In the genomic region with DNA sequence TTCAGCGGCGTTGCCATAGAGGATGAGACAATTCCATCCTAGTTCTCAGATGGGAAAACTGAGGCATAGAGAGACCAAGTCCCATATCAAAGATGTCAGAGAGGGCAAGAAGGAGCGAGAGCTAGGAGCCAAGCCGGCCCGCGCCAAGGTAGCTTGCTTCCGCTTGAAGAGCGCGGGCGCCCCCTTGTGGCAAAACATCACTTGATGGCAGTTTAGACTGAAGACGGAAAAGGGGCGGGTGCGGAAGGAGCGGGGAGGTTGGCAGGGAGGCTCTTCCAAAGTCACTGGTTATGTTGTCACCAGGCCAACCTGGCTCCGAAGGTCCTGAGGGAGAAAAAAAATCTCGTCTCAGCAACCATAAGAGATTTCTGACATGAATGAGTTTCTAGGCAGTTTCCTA, we compare ENCODE assay signal across 7 mouse cellular contexts. TPM values are rescaled to one million over a fixed set of nuclear protein-coding genes. Genes with fewer than 3 reads are reported as not detected.
DNase-seq lines count a peak whose midpoint lies in the region; ATAC-seq lines count a peak whose summit lies in the region.

No protein-coding gene starts in this region.

- peak; percentile 95 for ATAC-seq in activated CD4-positive, CD25-positive, alpha-beta regulatory T cell, adult 4 months
- ATAC-seq in midbrain, embryonic 13.5 days: 0 out of 2 replicates have a peak, but pooled peaks have one; percentile 30

- no peaks in the 10 kb centered on the region for H3K36me3 ChIP-seq in midbrain, embryonic 13.5 days

- peak; percentile 57 for DNase-seq in cerebellum, adult 9-11 months
- peak; percentile 37 to 80 for DNase-seq in frontal cortex, postnatal 14 days (ENCODE audit: low spot score in 2 of 2)
- DNase-seq in hindlimb bud, embryonic 11.5 days (ENCODE audit: extremely low spot score, low read depth, low spot score): peak; percentile 54
- DNase-seq in left cerebral cortex, postnatal 10 days (ENCODE audit: extremely low spot score in 1 of 2, low spot score in 2 of 2): peak; percentile 64 to 92
- DNase-seq in spleen, adult 18-20 months: peak; percentile 57 to 87

- H3K9me3 ChIP-seq in midbrain, embryonic 13.5 days: no peaks in the 10 kb centered on the region

- no peak overlapping the region for H3K9ac ChIP-seq in midbrain, embryonic 13.5 days (replicated peaks)

- intact Hi-C loops in left cerebral cortex, postnatal 10 days (cut with DNase I): loop anchor here (1.0 to 5.0 kb wide), 2 partner anchors 231 to 310 kb away; no protein-coding TSS in a partner anchor

- H3K4me2 ChIP-seq in midbrain, embryonic 13.5 days (replicated peaks): no peak overlapping the region

- no peak overlapping the region for H3K27ac ChIP-seq in midbrain, embryonic 13.5 days

- WGBS in midbrain, embryonic 13.5 days: 2% methylated on average over 16 of the region's 16 CpGs

- peaks cover 39% of the 10 kb centered on the region for H3K27me3 ChIP-seq in midbrain, embryonic 13.5 days

- H3K4me1 ChIP-seq in midbrain, embryonic 13.5 days (replicated peaks): no peaks in the 10 kb centered on the region

- H3K4me3 ChIP-seq in midbrain, embryonic 13.5 days (replicated peaks): no peak overlapping the region

RNA-seq across cellular contexts. Expression of gene Rbm19, which starts 27.7 kb away (rescaled TPM):
- 10 to 100 TPM; 11.2 to 12.2 TPM for polyA plus RNA-seq in activated CD4-positive, CD25-positive, alpha-beta regulatory T cell, adult 4 months (2017; shearing (Covaris generic))
- 10 to 100 TPM; 23.8 to 24.6 TPM for total RNA-seq in left cerebral cortex, postnatal 10 days (2021)
- polyA plus RNA-seq in midbrain, embryonic 13.5 days (2015; fragmentation: Nextera tagmentation; extraction: Ambion mirVana): 18.8 and 19.1 TPM in 2 replicates
